Mouse (Mus musculus): ENCODE measurements around the gene Vax2.

GRCm38 (mm10) chr6:83756051-83756450, 45.0 kb downstream of the Vax2 start:
- TF ChIP-seq POLR2A (IDR thresholded peaks at IDR 0.05; ENCODE audit: extremely low read depth, insufficient read depth, low read length) (no peak), CTCF (IDR thresholded peaks at IDR 0.05; ENCODE audit: extremely low read depth, insufficient read depth, low read length) (no peak)
